Mouse (Mus musculus): ENCODE results near the gene Trim65.

- TF ChIP-seq CTCF (IDR thresholded peaks at IDR 0.05; ENCODE audit: control insufficient read depth, insufficient read depth, insufficient replicate concordance, low read depth, low read length) (no peak), POLR2A (IDR thresholded peaks at IDR 0.05; ENCODE audit: control insufficient read depth, low read depth, low read length) (no peak)
Observed at GRCm38 (mm10) chr11:116078676-116079320, 52.1 kb downstream of the Trim65 start.

Measured in testis, adult 2 months (tissue).